Mouse (Mus musculus) bone marrow, adult 2 months (tissue): ENCODE data around the gene Gm45021. TPM values are rescaled to one million over a fixed set of nuclear protein-coding genes. Genes with fewer than 3 reads are reported as not detected.

Experiments used
- H3K27ac ChIP-seq: fragments of 200-500 bp; 2 replicates; pipeline ENCODE4 v1.5.1; 2012; ENCODE audit warnings: low read depth, mild to moderate bottlenecking, control low read depth, inconsistent platforms, low read length; ENCODE audit not compliant: control insufficient read depth, poor library complexity, insufficient read depth
- H3K4me1 ChIP-seq: fragments of 200-500 bp; 2 replicates; pipeline ENCODE4 v1.6.1; 2011; ENCODE audit warnings: low read length; ENCODE audit not compliant: control insufficient read depth, insufficient read depth
- H3K4me3 ChIP-seq: fragments of 200-500 bp; replicated peaks from 2 replicates; pipeline ENCODE3; 2011; ENCODE audit warnings: mild to moderate bottlenecking, low read depth, low read length, control low read depth; ENCODE audit not compliant: control insufficient read depth
- CTCF ChIP-seq: fragments of 200-500 bp; IDR thresholded peaks from 2 replicates; pipeline ENCODE4 v1.5.1; 2011; ENCODE audit warnings: low read length, control low read depth; ENCODE audit not compliant: control insufficient read depth, insufficient read depth
- POLR2A ChIP-seq: fragments of 200-500 bp; IDR thresholded peaks from 2 replicates; pipeline ENCODE4 v1.6.1; 2011; ENCODE audit warnings: low read depth, mild to moderate bottlenecking, control low read depth, low read length, borderline replicate concordance; ENCODE audit not compliant: control insufficient read depth
- WGBS: fragments of 180-500 bp; shearing (Covaris S2); methylation state at CpG from one replicate; pipeline ENCODE4 v1.1.7; 2018; 5-methylcytosine and 5-hydroxymethylcytosine counted together
- polyA plus RNA-seq: library from polyadenylated mRNA; stranded (reverse); fragments of >200 nt; gene quantifications from 2 replicates; pipeline ENCODE4 v1.2.4, GENCODE M21; 2011; ENCODE audit warnings: low replicate concordance; ENCODE audit not compliant: missing spikeins, insufficient read depth, insufficient read length

Gm45021 gene
- polyA plus RNA-seq, 1 experiment: not detected

DNA sequence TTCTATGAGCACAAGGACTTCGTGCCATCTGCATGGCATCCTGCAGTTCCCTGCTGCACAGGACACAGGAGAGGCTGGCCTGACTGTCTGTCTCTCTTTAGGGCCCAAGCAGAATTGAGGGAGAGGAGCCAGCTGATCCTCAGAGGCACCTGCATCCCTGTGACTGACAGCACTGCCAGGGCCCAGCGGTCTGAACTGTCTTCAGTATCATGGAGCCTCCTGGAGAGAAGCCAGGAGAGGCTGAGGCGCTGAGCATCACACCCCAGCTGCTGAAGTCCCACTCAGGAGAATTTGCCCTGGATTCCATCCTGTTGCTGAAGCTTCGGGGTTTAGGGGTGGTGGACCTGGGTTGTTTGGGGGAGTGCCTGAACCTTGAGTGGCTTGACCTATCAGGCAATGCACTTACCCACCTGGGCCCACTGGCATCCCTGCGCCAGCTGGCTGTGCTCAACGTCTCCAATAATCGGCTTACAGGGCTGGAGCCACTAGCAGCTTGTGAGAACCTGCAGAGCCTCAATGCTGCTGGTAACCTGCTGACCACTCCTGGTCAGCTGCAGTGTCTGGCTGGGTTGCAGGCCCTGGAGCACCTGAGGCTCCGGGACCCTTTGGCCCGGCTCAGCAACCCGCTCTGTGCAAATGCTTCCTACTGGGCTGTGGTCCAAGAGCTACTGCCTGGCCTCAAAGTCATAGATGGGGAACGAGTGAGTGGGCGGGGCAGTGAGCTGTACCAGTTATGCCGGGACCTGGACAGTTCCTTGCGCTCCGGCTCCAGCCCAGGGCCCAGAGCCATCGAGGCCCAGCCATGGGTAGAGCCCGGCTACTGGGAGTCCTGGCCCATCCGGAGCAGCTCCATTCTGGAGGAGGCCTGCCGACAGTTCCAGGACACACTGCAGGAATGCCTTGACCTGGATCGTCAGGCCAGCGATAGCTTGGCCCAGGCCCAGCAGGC lies 21.1 kb upstream of the Gm45021 start:
- WGBS: 38% methylated on average over 21 of the region's 21 CpGs
- TF ChIP-seq POLR2A: no peak
- TF ChIP-seq CTCF: no peak
- H3K4me3 ChIP-seq: no peak overlapping the region
- H3K27ac ChIP-seq: no peak overlapping the region
- no peaks in the 10 kb centered on the region for H3K4me1 ChIP-seq

DNA sequence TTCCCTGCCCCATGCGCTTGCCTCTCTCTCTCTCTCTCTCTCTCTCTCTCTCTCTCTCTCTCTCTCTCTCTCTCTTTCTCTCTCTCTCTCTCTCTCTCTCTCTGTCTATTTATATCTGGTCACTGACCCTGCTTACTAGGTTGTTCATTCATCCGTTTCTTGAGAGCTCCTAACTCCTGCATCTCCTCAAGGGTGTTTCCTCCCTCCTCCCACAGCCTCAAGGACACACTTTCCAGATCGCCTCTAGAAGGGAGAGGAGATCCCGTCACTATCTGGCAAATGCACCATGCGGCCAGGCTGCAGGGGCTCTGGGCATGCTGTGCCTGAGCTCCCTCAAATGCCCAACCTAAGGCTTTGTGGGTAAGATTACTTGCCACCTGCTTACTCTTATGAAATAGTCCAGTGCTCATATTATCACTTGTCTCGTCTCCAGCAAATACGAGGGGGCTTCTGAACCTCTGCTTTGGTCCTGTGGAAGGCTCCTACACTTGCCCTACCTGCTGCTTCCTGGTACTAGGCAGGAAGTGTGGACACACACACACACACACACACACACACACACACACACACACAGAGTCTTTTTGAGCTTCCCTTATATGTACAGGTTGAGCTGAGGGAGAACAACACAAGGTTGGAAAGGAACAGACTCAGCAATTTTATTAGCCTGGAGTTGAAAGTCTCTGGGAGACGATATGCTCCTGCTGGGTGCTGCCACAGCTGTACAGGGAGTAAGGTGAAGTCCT lies 20.2 kb upstream of the Gm45021 start:
- TF ChIP-seq POLR2A: no peak
- no peak for TF ChIP-seq CTCF
- no peak overlapping the region for H3K27ac ChIP-seq
- H3K4me1 ChIP-seq: no peaks in the 10 kb centered on the region
- H3K4me3 ChIP-seq: no peak overlapping the region
- 44% methylated on average over 8 of the region's 8 CpGs for WGBS

DNA sequence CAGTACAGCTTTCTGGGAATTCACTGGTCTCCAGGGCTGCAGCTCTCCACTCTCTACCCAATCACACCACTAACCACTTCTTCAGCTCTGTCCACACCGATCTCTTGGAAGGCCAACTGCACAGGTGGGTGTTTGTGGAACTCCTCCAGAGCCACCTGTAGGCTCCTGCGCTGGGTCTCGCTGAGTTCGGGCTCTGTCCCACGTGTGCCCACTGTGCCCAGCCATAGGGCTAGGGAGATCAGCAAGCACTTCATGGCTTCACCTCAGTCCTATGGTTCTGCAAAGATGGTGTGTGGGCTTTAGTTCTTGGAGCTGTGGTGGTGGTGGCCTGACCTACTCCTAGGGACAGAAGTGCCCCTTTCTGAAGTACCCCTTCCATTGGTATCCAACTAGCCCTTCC lies 17.4 kb upstream of the Gm45021 start:
- H3K4me3 ChIP-seq: no peak overlapping the region
- TF ChIP-seq CTCF: no peak
- no peak for TF ChIP-seq POLR2A
- WGBS: 83% methylated on average over 5 of the region's 5 CpGs
- H3K4me1 ChIP-seq: no peaks in the 10 kb centered on the region
- H3K27ac ChIP-seq: no peak overlapping the region

DNA sequence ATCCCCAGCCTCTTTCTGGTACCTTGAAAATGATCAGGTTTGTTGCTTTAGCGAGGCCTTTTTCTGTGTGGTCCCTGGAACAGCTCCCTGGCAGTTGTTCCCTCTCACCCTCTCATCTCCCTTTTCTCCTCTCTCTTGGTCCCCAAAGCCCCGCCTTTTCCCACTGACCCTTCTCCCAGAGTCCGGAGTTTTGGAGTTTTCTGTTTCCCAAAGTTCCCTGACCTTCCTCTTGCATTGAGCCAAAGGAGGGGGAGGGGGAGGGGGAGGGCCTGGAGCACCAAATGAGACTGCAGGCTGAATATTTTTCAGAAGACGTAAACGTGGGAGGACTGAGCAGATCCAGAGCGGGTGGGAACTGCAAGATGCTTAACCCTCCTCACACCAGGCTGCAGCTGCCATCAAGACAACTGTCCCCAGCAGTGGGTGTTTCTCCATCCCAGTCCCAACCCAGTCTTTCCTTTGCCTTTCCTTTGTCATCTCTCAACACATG lies 16.8 kb upstream of the Gm45021 start, which contains the start of gene Rarres2:
Gene Rarres2, minus strand, starts transcription at position 218 of the 490 bp plus-strand sequence.
- Histone ChIP-seq H3K27ac (no peak within 1 kb of the TSS), H3K4me3 (no peak within 1 kb of the TSS), H3K4me1 (no peaks in the 10 kb centered on the region)
- 70% methylated on average over 6 of the region's 6 CpGs for WGBS
- TF ChIP-seq POLR2A (no peak), CTCF (no peak)

DNA sequence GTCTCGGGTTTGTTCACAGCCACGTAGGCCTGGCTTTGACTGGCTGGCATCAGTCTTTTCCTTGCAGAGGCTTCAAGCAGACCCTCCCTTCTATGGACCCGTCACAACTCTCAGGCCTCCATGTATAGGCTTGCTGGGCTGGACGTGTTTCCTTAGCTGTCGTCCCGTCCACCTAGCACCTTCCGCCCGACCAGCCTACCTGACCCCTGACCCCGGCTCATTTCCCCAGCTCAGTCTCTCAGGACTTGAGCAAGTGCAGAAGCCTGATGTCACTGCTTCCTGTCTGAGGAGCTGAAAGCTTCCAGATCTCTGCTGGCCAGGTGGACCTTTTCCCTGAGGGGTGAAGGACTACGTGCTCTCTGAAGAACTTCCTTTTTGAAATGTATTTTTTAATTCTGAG lies 16.1 kb upstream of the Gm45021 start:
- TF ChIP-seq POLR2A (no peak), CTCF (no peak)
- no peaks in the 10 kb centered on the region for H3K4me1 ChIP-seq
- H3K27ac ChIP-seq: no peak overlapping the region
- H3K4me3 ChIP-seq: no peak overlapping the region
- 61% methylated on average over 10 of the region's 10 CpGs for WGBS

DNA sequence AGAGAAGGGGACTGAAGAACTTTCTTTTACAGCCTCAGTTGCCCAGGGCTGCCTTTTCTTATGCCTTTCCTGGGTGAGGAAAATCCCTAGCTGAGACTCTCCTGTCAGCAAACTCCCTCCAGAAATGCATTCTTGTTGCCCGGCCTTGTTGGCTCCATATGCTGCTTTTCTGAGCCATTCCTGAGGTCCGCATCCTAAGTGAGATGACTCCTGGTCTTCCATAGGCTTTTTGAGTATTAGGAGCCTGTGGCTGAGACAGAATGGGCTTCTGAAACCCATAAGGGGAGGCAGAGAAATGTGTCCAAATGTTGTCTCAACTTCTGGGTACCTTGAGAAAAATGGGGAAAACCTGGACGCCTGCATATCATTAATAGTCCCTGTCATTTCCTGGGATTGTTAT lies 15.4 kb upstream of the Gm45021 start:
- no peaks in the 10 kb centered on the region for H3K4me1 ChIP-seq
- 74% methylated on average over 3 of the region's 3 CpGs for WGBS
- H3K4me3 ChIP-seq: no peak overlapping the region
- no peak overlapping the region for H3K27ac ChIP-seq
- no peak for TF ChIP-seq CTCF
- no peak for TF ChIP-seq POLR2A

DNA sequence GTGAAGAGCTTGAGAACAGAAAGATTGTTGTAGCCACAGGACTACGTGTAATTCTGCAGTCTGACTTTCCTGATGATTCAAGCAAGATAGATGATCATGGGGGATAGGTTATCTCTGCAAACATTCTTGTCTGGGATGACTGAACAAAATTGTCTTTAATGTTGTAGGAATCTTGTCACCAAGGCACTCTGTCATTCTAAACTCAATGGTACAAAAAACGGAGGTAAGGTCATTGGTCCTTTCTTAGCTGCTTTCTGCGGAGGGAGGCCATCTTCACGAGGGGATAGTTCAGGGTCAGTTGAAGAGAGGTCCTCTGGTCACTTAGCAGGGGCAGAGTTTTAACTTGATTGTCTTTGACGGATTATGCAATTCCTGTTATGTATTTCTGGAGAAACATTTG lies 10.7 kb upstream of the Gm45021 start:
- no peak overlapping the region for H3K27ac ChIP-seq
- H3K4me3 ChIP-seq: no peak overlapping the region
- no peaks in the 10 kb centered on the region for H3K4me1 ChIP-seq
- TF ChIP-seq CTCF (no peak), POLR2A (no peak)
- 39% methylated on average over 5 of the region's 5 CpGs for WGBS

DNA sequence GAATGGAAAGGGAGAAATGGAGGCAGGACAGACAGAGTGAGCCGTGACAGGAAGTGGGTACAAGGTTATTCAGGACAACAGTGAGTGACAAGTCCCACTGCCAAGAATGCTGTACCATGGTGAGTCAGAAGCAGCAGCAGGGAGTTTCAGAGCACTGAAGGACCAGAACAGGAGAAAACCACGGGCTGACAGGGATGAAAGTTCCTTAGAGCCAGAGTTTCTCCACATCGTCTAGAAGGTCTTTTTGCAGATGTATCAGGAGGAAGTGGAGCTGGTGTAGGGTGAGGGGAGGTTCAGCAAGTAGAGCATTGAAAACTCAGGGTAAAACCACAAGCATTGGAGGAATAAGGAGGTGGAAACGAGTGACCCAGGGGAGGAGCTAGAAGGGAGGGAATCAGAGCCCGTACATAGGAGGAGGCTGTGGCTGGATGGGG lies 10.2 kb upstream of the Gm45021 start:
- WGBS: under 1% methylated on average over 5 of the region's 5 CpGs
- H3K27ac ChIP-seq: no peak overlapping the region
- no peak overlapping the region for H3K4me3 ChIP-seq
- TF ChIP-seq POLR2A (no peak), CTCF (no peak)
- no peaks in the 10 kb centered on the region for H3K4me1 ChIP-seq
